Comparison of ENCODE assay signal across 8 mouse cellular contexts in the genomic region with DNA sequence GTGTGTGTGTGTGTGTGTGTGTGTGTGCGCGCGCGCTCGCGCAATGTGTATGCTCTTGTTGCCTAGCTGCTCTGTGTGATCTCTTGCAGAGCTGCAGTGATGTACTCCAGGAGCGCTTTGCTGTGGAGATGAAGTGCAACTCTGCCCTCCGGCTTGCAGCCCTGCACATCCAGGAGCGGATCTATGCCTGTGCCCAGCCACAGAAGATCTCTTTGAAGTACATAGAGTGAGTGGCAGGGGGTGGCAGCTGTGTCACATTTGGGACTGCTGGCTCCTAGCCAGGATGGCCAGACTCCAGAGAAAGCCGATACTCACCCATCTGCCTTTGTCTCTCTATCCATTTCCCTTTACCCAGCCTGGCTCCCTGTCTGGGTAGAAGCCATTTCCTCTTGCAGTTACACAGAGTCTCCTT. TPM values are rescaled to one million over a fixed set of nuclear protein-coding genes. Genes with fewer than 3 reads are reported as not detected.
A peak's percentile ranks its signal among the peaks of the same experiment; 100 is the strongest.
DNase-seq lines count a peak whose midpoint lies in the region; ATAC-seq and TF ChIP-seq lines count a peak whose summit lies in the region.

No protein-coding gene starts in this region.

- no peak overlapping the region for H3K4me2 ChIP-seq in stomach, postnatal 0 days (replicated peaks; ENCODE audit: low read depth)

- no peaks in the 10 kb centered on the region for H3K9me3 ChIP-seq in stomach, postnatal 0 days (ENCODE audit: control insufficient read depth, low read length)

- no peak overlapping the region for H3K4me3 ChIP-seq in kidney, adult 2 months (ENCODE audit: insufficient read depth, low read depth, low read length)
- H3K4me3 ChIP-seq in layer of hippocampus, adult 2 months, result no peak overlapping the region
- no peak overlapping the region for H3K4me3 ChIP-seq in stomach, postnatal 0 days (ENCODE audit: low read depth, low read length)
- no peak overlapping the region for H3K4me3 ChIP-seq in thymus, adult 2 months (ENCODE audit: control insufficient read depth, insufficient read depth, low read length)

- 62% methylated on average over 10 of the region's 10 CpGs for WGBS in kidney, adult 2 months
- WGBS in stomach, postnatal 0 days, result 76% methylated on average over 10 of the region's 10 CpGs
- 96% methylated on average over 10 of the region's 10 CpGs for WGBS in thymus, adult 2 months

- no peak overlapping the region for H3K27ac ChIP-seq in kidney, adult 2 months (ENCODE audit: insufficient read depth, low read depth, low read length)
- peak overlapping the region; percentile 32; the same call in 1 of the 2 replicates for H3K27ac ChIP-seq in layer of hippocampus, adult 2 months
- no peak overlapping the region for H3K27ac ChIP-seq in stomach, postnatal 0 days (replicated peaks)
- no peak overlapping the region for H3K27ac ChIP-seq in thymus, adult 2 months (ENCODE audit: control insufficient read depth, insufficient read depth, low read length)

- peak; percentile 42 for DNase-seq in kidney, adult 2 months
- no peak for DNase-seq in kidney, adult 8-10 months
- peak; percentile 47 for DNase-seq in brain, embryonic 18.5 days (ENCODE audit: low read depth, low spot score)
- peak; percentile 19 for DNase-seq in forelimb bud, embryonic 11.5 days (ENCODE audit: low read depth, low spot score)
- peak; percentile 53 to 69 for DNase-seq in layer of hippocampus, adult 2 months (ENCODE audit: low spot score in 2 of 2)
- DNase-seq in stomach, postnatal 0 days (ENCODE audit: low spot score), result peak; percentile 29
- no peak for DNase-seq in thymus, adult 2 months

- H3K9ac ChIP-seq in stomach, postnatal 0 days (ENCODE audit: low read length), result no peak overlapping the region

- H3K27me3 ChIP-seq in kidney, adult 2 months (replicated peaks; ENCODE audit: control insufficient read depth, insufficient read depth, low read length), result no peaks in the 10 kb centered on the region
- no peaks in the 10 kb centered on the region for H3K27me3 ChIP-seq in stomach, postnatal 0 days (ENCODE audit: control insufficient read depth, insufficient read depth, low read length)
- H3K27me3 ChIP-seq in thymus, adult 2 months (ENCODE audit: control insufficient read depth, insufficient read depth, low read length), result no peaks in the 10 kb centered on the region

- TF ChIP-seq CTCF in kidney, adult 2 months (conservative IDR thresholded peaks at IDR 0.05; ENCODE audit: insufficient read depth, insufficient read length, low read depth, low read length), result no peak
- TF ChIP-seq CTCF in layer of hippocampus, adult 2 months (conservative IDR thresholded peaks at IDR 0.05), result no peak
- TF ChIP-seq CTCF in stomach, postnatal 0 days (IDR thresholded peaks at IDR 0.05; ENCODE audit: low read depth), result no peak
- no peak for TF ChIP-seq CTCF in thymus, adult 2 months (IDR thresholded peaks at IDR 0.05; ENCODE audit: borderline replicate concordance, control insufficient read depth, extremely low read depth, insufficient read depth, low read length, poor library complexity)

- TF ChIP-seq EP300 in stomach, postnatal 0 days (optimal IDR thresholded peaks at IDR 0.05), result no peak

- no peaks in the 10 kb centered on the region for H3K4me1 ChIP-seq in kidney, adult 2 months (ENCODE audit: control insufficient read depth, insufficient read depth, low read length)
- H3K4me1 ChIP-seq in stomach, postnatal 0 days (replicated peaks; ENCODE audit: control insufficient read depth, insufficient read depth), result no peaks in the 10 kb centered on the region
- no peaks in the 10 kb centered on the region for H3K4me1 ChIP-seq in thymus, adult 2 months (replicated peaks; ENCODE audit: control insufficient read depth, insufficient read depth, low read length)

- peak; percentile 65; the same call in 1 of the 2 replicates for ATAC-seq in stomach, postnatal 0 days (ENCODE audit: low FRiP score, low TSS enrichment)
- no peak for ATAC-seq in activated CD4-positive, CD25-positive, alpha-beta regulatory T cell, adult 4 months

- no peaks in the 10 kb centered on the region for H3K36me3 ChIP-seq in kidney, adult 2 months (ENCODE audit: control insufficient read depth, insufficient read depth, low read length)
- H3K36me3 ChIP-seq in stomach, postnatal 0 days (ENCODE audit: control insufficient read depth, insufficient read depth, low read length), result no peaks in the 10 kb centered on the region
- H3K36me3 ChIP-seq in thymus, adult 2 months (ENCODE audit: control insufficient read depth, insufficient read depth, low read length), result no peaks in the 10 kb centered on the region

- no peak for TF ChIP-seq POLR2A in kidney, adult 2 months (IDR thresholded peaks at IDR 0.05; ENCODE audit: low read depth, low read length)
- TF ChIP-seq POLR2A in thymus, adult 2 months (IDR thresholded peaks at IDR 0.05; ENCODE audit: control insufficient read depth, extremely low read depth, insufficient read depth, low read length, poor library complexity), result no peak

RNA-seq across cellular contexts. Expression of a gene that starts 25.9 kb away (rescaled TPM):
- 3.2 and 3.9 TPM in 2 replicates for polyA plus RNA-seq in kidney, adult 2 months (2012; rRNA removed)
- total RNA-seq in layer of hippocampus, adult 2 months (2021), result 10 to 100 TPM; 13.8 to 16.1 TPM
- polyA plus RNA-seq in stomach, postnatal 0 days (2015; fragmentation: Nextera tagmentation; extraction: Ambion mirVana), result 10.7 and 10.9 TPM in 2 replicates
- 3.0 and 3.8 TPM in 2 replicates for polyA plus RNA-seq in thymus, adult 2 months (2012; rRNA removed)
- polyA plus RNA-seq in activated CD4-positive, CD25-positive, alpha-beta regulatory T cell, adult 4 months (2017; shearing (Covaris generic)), result 10 to 100 TPM; 13.9 to 14.9 TPM

Comparison
In these comparisons a context has a peak if more than half of its experiments do, and no peak if none do; other contexts are left out.
1. DNase-seq: peak in kidney, adult 2 months (single experiment), brain, embryonic 18.5 days (single experiment), forelimb bud, embryonic 11.5 days (single experiment), layer of hippocampus, adult 2 months (2 of 2) and stomach, postnatal 0 days (single experiment); none in kidney, adult 8-10 months (0 of 2) and thymus, adult 2 months (single experiment).